Mouse (Mus musculus) liver, adult 2 months (tissue): ENCODE results near the gene Zyx. TPM values are rescaled to one million over a fixed set of nuclear protein-coding genes. Genes with fewer than 3 reads are reported as not detected.

Source experiments
- DNase-seq: peaks from one replicate; pipeline ENCODE4 v3.0.0-alpha.2; 2011; ENCODE audit warnings: low read depth, low spot score; ENCODE audit errors: extremely low read depth
- H3K27ac ChIP-seq: fragments of 200-500 bp; replicated peaks from 2 replicates; pipeline ENCODE4 v1.5.1; 2012; ENCODE audit warnings: low read depth, mild to moderate bottlenecking, control low read depth, inconsistent platforms, low read length; ENCODE audit not compliant: insufficient read depth
- H3K27me3 ChIP-seq: fragments of 200-500 bp; 2 replicates; pipeline ENCODE4 v1.6.1; 2012; ENCODE audit warnings: mild to moderate bottlenecking, moderate library complexity, low read length, inconsistent platforms; ENCODE audit not compliant: control insufficient read depth, insufficient read depth
- H3K36me3 ChIP-seq: fragments of 200-500 bp; 2 replicates; pipeline ENCODE4 v1.6.1; 2012; ENCODE audit warnings: low read length, inconsistent platforms; ENCODE audit not compliant: control insufficient read depth, insufficient read depth
- H3K4me1 ChIP-seq: fragments of 200-500 bp; 2 replicates; pipeline ENCODE4 v1.6.1; 2011; ENCODE audit warnings: low read length; ENCODE audit not compliant: control insufficient read depth, insufficient read depth
- H3K4me3 ChIP-seq: fragments of 200-500 bp; 2 replicates; pipeline ENCODE4 v1.5.1; 2011; ENCODE audit warnings: low read depth, mild to moderate bottlenecking, control low read depth, low read length, moderate library complexity; ENCODE audit not compliant: insufficient read depth
- H3K79me2 ChIP-seq: fragments of 200-500 bp; 2 replicates; pipeline ENCODE4 v1.6.1; 2012; ENCODE audit warnings: inconsistent platforms, mild to moderate bottlenecking, low read length, moderate library complexity; ENCODE audit not compliant: control insufficient read depth, insufficient read depth
- H3K9ac ChIP-seq: fragments of 200-500 bp; 2 replicates; pipeline ENCODE4 v1.6.1; 2012; ENCODE audit warnings: low read depth, mild to moderate bottlenecking, control low read depth, inconsistent platforms, low read length
- CTCF ChIP-seq: fragments of 200-500 bp; IDR thresholded peaks from 2 replicates; pipeline ENCODE4 v1.5.1; 2011; ENCODE audit warnings: low read depth, low read length, control low read depth
- POLR2A ChIP-seq: fragments of 200-500 bp; IDR thresholded peaks from 2 replicates; pipeline ENCODE4 v1.6.1; 2011; ENCODE audit warnings: low read length, control low read depth; ENCODE audit not compliant: insufficient read depth; ENCODE audit errors: extremely low read depth
- WGBS: fragments of 180-500 bp; shearing (Covaris S2); methylation state at CpG from one replicate; pipeline ENCODE4 v1.1.7; 2018; 5-methylcytosine and 5-hydroxymethylcytosine counted together
- polyA plus RNA-seq: library from polyadenylated mRNA; depleted of rRNA; stranded (reverse); fragments of >200 nt; gene quantifications from 2 replicates; pipeline ENCODE4 v1.2.3, GENCODE M21; 2012
- total RNA-seq: library from RNA; depleted of rRNA; stranded (reverse); fragments of >200 nt; gene quantifications from 2 replicates; pipeline ENCODE4 v1.2.3, GENCODE M21; 2014

Zyx gene
- total and polyA plus RNA-seq, 2 experiments, result 6.4 to 49.8 TPM

- Histone ChIP-seq H3K4me3 (no peak overlapping the region), H3K9ac (no peak overlapping the region), H3K27me3 (peaks cover 19% of the 10 kb centered on the region), H3K27ac (no peak overlapping the region), H3K4me1 (no peaks in the 10 kb centered on the region), H3K79me2 (no peaks in the 10 kb centered on the region), H3K36me3 (no peaks in the 10 kb centered on the region)
- 2% methylated on average over 31 of the region's 32 CpGs for WGBS
- DNase-seq, result no peak
- TF ChIP-seq CTCF, result no peak
- no peak for TF ChIP-seq POLR2A
These were observed 25.4 kb upstream of the Zyx start for GRCm38 (mm10) chr6:42324067-42324481.

- Histone ChIP-seq H3K79me2 (no peaks in the 10 kb centered on the region), H3K4me3 (peak within 1 kb of the TSS; percentile 19; the same call in 1 of the 2 replicates), H3K9ac (no peak within 1 kb of the TSS), H3K4me1 (no peaks in the 10 kb centered on the region), H3K36me3 (no peaks in the 10 kb centered on the region), H3K27me3 (peaks cover 19% of the 10 kb centered on the region), H3K27ac (no peak within 1 kb of the TSS)
- DNase-seq, result no peak
- 2% methylated on average over 51 of the region's 68 CpGs for WGBS
- TF ChIP-seq POLR2A, result no peak
- no peak for TF ChIP-seq CTCF
These were observed 24.8 kb upstream of the Zyx start, which contains the start of gene Fam131b for GRCm38 (mm10) chr6:42324482-42325267. TSS of gene Fam131b (minus strand) at chr6:42324643.

GRCm38 (mm10) chr6:42325268-42325609 lies 24.2 kb upstream of the Zyx start:
- Histone ChIP-seq H3K79me2 (no peaks in the 10 kb centered on the region), H3K4me1 (no peaks in the 10 kb centered on the region), H3K9ac (no peak overlapping the region), H3K4me3 (no peak overlapping the region), H3K27ac (no peak overlapping the region), H3K27me3 (peaks cover 19% of the 10 kb centered on the region), H3K36me3 (no peaks in the 10 kb centered on the region)
- TF ChIP-seq CTCF (peak; percentile 80), POLR2A (no peak)
- WGBS, result 14% methylated on average over 7 of the region's 7 CpGs
- DNase-seq, result peak; percentile 26

GRCm38 (mm10) chr6:42326509-42326908 lies 22.9 kb upstream of the Zyx start:
- TF ChIP-seq POLR2A, result no peak
- no peak for TF ChIP-seq CTCF
- H3K4me1 ChIP-seq, result no peaks in the 10 kb centered on the region
- no peak overlapping the region for H3K9ac ChIP-seq
- H3K36me3 ChIP-seq, result no peaks in the 10 kb centered on the region
- H3K4me3 ChIP-seq, result no peak overlapping the region
- 80% methylated on average over 3 of the region's 3 CpGs for WGBS
- H3K27ac ChIP-seq, result no peak overlapping the region
- peaks cover 19% of the 10 kb centered on the region for H3K27me3 ChIP-seq
- DNase-seq, result no peak
- no peaks in the 10 kb centered on the region for H3K79me2 ChIP-seq

GRCm38 (mm10) chr6:42328757-42329156 lies 20.7 kb upstream of the Zyx start:
- no peak for DNase-seq
- Histone ChIP-seq H3K36me3 (no peaks in the 10 kb centered on the region), H3K27ac (no peak overlapping the region), H3K79me2 (no peaks in the 10 kb centered on the region), H3K4me3 (no peak overlapping the region), H3K27me3 (peaks cover 10% of the 10 kb centered on the region), H3K9ac (no peak overlapping the region), H3K4me1 (no peaks in the 10 kb centered on the region)
- WGBS, result 84% methylated on average over 3 of the region's 3 CpGs
- TF ChIP-seq POLR2A (no peak), CTCF (no peak)

- H3K4me1 ChIP-seq, result no peaks in the 10 kb centered on the region
- H3K27ac ChIP-seq, result no peak overlapping the region
- H3K9ac ChIP-seq, result no peak overlapping the region
- H3K36me3 ChIP-seq, result no peaks in the 10 kb centered on the region
- no peak overlapping the region for H3K4me3 ChIP-seq
- no peak for DNase-seq
- TF ChIP-seq POLR2A, result no peak
- TF ChIP-seq CTCF, result no peak
- no peaks in the 10 kb centered on the region for H3K27me3 ChIP-seq
- 83% methylated on average over 3 of the region's 3 CpGs for WGBS
- no peaks in the 10 kb centered on the region for H3K79me2 ChIP-seq
These were observed 19.2 kb upstream of the Zyx start for GRCm38 (mm10) chr6:42330216-42330615.
